Mouse (Mus musculus) gastrocnemius, postnatal 25 days (tissue): ENCODE measurements around the gene Add2. TPM values are rescaled to one million over a fixed set of nuclear protein-coding genes. Genes with fewer than 3 reads are reported as not detected.

ENCODE experiments used
- DNase-seq: peaks from one replicate; pipeline ENCODE4 v3.0.0; 2022
- total RNA-seq, 2 experiments: library from RNA; stranded (reverse); gene quantifications; 1 replicate in 1 of 2; 2 replicates in 1 of 2; pipeline ENCODE4 v1.2.3; 2021

Add2 gene
- total RNA-seq, 2 experiments from 2014 or later: 0.10 to 0.13 TPM

- DNase-seq: peak; percentile 15
These were observed 113.3 kb downstream of the Add2 start for GRCm38 (mm10) chr6:86141820-86142219.

- DNase-seq: no peak
These were observed 116.5 kb downstream of the Add2 start for GRCm38 (mm10) chr6:86144986-86145385.

GRCm38 (mm10) chr6:86148518-86148917, 120.0 kb downstream of the Add2 start:
- no peak for DNase-seq

- no peak for DNase-seq
These were observed 120.5 kb downstream of the Add2 start for GRCm38 (mm10) chr6:86149001-86149400.

- no peak for DNase-seq
These were observed 124.2 kb downstream of the Add2 start for GRCm38 (mm10) chr6:86152676-86153075.

GRCm38 (mm10) chr6:86153436-86153990, 125.0 kb downstream of the Add2 start:
- DNase-seq: peak; percentile 37

- DNase-seq: peak; percentile 9
These were observed 125.5 kb downstream of the Add2 start for GRCm38 (mm10) chr6:86154006-86154405.

- DNase-seq: no peak
These were observed 126.0 kb downstream of the Add2 start for GRCm38 (mm10) chr6:86154481-86154880.

GRCm38 (mm10) chr6:86157253-86158234, 129.1 kb downstream of the Add2 start:
- DNase-seq: no peak

- DNase-seq: no peak
These were observed 132.4 kb downstream of the Add2 start for GRCm38 (mm10) chr6:86160878-86161277.

GRCm38 (mm10) chr6:86161586-86161985, 133.1 kb downstream of the Add2 start:
- no peak for DNase-seq

- no peak for DNase-seq
These were observed 135.5 kb downstream of the Add2 start for GRCm38 (mm10) chr6:86164028-86164427.

GRCm38 (mm10) chr6:86166426-86166825, 137.9 kb downstream of the Add2 start:
- no peak for DNase-seq

GRCm38 (mm10) chr6:86167851-86168250, 139.4 kb downstream of the Add2 start:
- no peak for DNase-seq

- DNase-seq: no peak
These were observed 140.7 kb downstream of the Add2 start for GRCm38 (mm10) chr6:86169166-86169565.

Other genes starting within 250 kb of the Add2 start
- under 1 TPM in 1 of 2 experiments, not detected in 1; 0.46 TPM for gene Nat8f6, start 207.7 kb upstream of the Add2 start, total RNA-seq
- not detected for gene Nat8f5, start 207.7 kb upstream of the Add2 start, total RNA-seq
- not detected for gene Nat8, start 196.6 kb upstream of the Add2 start, total RNA-seq
- gene Nat8f2, start 159.5 kb upstream of the Add2 start, total RNA-seq: under 1 TPM in 1 of 2 experiments, not detected in 1; 0.08 TPM
- under 1 TPM; 0.18 to 0.24 TPM for gene Nat8f4, start 123.8 kb upstream of the Add2 start, total RNA-seq
- gene Tprkb, start 116.8 kb upstream of the Add2 start, total RNA-seq: 10 to 100 TPM; 17.2 to 19.1 TPM
- 1 to 10 TPM; 1.6 to 2.5 TPM for gene Nat8f1, start 113.0 kb upstream of the Add2 start, total RNA-seq
- gene Dusp11, start 67.0 kb upstream of the Add2 start, total RNA-seq: 10 to 100 TPM; 34.9 TPM
- gene Figla, start 12.5 kb upstream of the Add2 start, total RNA-seq: not detected
- under 1 TPM; 0.15 to 0.35 TPM for gene Tgfa, start 166.5 kb downstream of the Add2 start, total RNA-seq